Mouse (Mus musculus) erythroblast, embryonic 14.5 days (primary cell): ENCODE measurements at regions not wholly inside any gene's neighbourhood (a gene's known extent, or its start where the extent isn't known, plus 50 kb on each side); places are given as distances from the start of the nearest gene placed in this dataset.
A peak's percentile ranks its signal among the peaks of the same experiment; 100 is the strongest.

Source experiments
- H3K27me3 ChIP-seq: 2 replicates; pipeline ENCODE4 v1.6.1; 2012; ENCODE audit warnings: inconsistent platforms; ENCODE audit not compliant: control insufficient read depth
- H3K36me3 ChIP-seq: 2 replicates; pipeline ENCODE4 v1.6.1; 2012; ENCODE audit warnings: mild to moderate bottlenecking, inconsistent platforms; ENCODE audit not compliant: control insufficient read depth
- H3K4me1 ChIP-seq: 2 replicates; pipeline ENCODE4 v1.6.1; 2012; ENCODE audit warnings: inconsistent platforms; ENCODE audit not compliant: control insufficient read depth
- H3K4me3 ChIP-seq: replicated peaks from 2 replicates; pipeline ENCODE3; 2012; ENCODE audit warnings: moderate library complexity, mild to moderate bottlenecking, inconsistent platforms
- H3K9me3 ChIP-seq: 2 replicates; pipeline ENCODE4 v1.6.1; 2012; ENCODE audit warnings: low read length, inconsistent platforms, mixed read lengths; ENCODE audit not compliant: control insufficient read depth
- GATA1 ChIP-seq: IDR thresholded peaks from 2 replicates; pipeline ENCODE4 v1.6.1; 2012; ENCODE audit warnings: low read length, inconsistent platforms, mixed read lengths
- TAL1 ChIP-seq: IDR thresholded peaks from 3 replicates; pipeline ENCODE4 v1.6.1; 2012; ENCODE audit warnings: low read length, inconsistent platforms, mixed read lengths

GRCm38 (mm10) chr11:84760622-84761196, 58.6 kb downstream of the Mrm1 start:
- TF ChIP-seq TAL1 (no peak), GATA1 (no peak)
- Histone ChIP-seq H3K4me1 (no peaks in the 10 kb centered on the region), H3K9me3 (no peaks in the 10 kb centered on the region), H3K4me3 (no peak overlapping the region), H3K27me3 (peaks cover 30% of the 10 kb centered on the region), H3K36me3 (no peaks in the 10 kb centered on the region)

- peaks cover 19% of the 10 kb centered on the region for H3K27me3 ChIP-seq
These were observed 59.8 kb downstream of the Mrm1 start for GRCm38 (mm10) chr11:84759478-84759986.

GRCm38 (mm10) chr11:84752007-84752406, 67.3 kb downstream of the Mrm1 start:
- TF ChIP-seq TAL1 (no peak), GATA1 (no peak)
- H3K36me3 ChIP-seq = no peaks in the 10 kb centered on the region

More at GRCm38 (mm10) chr11:84759478-84759986, 59.8 kb downstream of the Mrm1 start:
- Histone ChIP-seq H3K36me3 (no peaks in the 10 kb centered on the region), H3K4me1 (no peaks in the 10 kb centered on the region), H3K4me3 (no peak overlapping the region), H3K9me3 (no peaks in the 10 kb centered on the region)
- TF ChIP-seq GATA1 (no peak), TAL1 (no peak)

GRCm38 (mm10) chr11:84749490-84750349, 69.6 kb downstream of the Mrm1 start:
- peaks cover 15% of the 10 kb centered on the region for H3K27me3 ChIP-seq

More at GRCm38 (mm10) chr11:84752007-84752406, 67.3 kb downstream of the Mrm1 start:
- Histone ChIP-seq H3K4me3 (no peak overlapping the region), H3K4me1 (no peaks in the 10 kb centered on the region; the same call in 1 of the 2 replicates), H3K27me3 (peaks cover 13% of the 10 kb centered on the region), H3K9me3 (no peaks in the 10 kb centered on the region)

GRCm38 (mm10) chr11:84738769-84739589, 80.3 kb downstream of the Mrm1 start:
- TF ChIP-seq GATA1 = no peak
- TF ChIP-seq TAL1 = no peak
- Histone ChIP-seq H3K27me3 (peaks cover 38% of the 10 kb centered on the region), H3K9me3 (peaks cover 5% of the 10 kb centered on the region; the same call in 1 of the 2 replicates), H3K4me3 (no peak overlapping the region), H3K36me3 (no peaks in the 10 kb centered on the region), H3K4me1 (no peaks in the 10 kb centered on the region)

More at GRCm38 (mm10) chr11:84749490-84750349, 69.6 kb downstream of the Mrm1 start:
- H3K36me3 ChIP-seq = no peaks in the 10 kb centered on the region
- H3K4me1 ChIP-seq = no peaks in the 10 kb centered on the region; the same call in 1 of the 2 replicates
- TF ChIP-seq GATA1 = no peak
- no peak for TF ChIP-seq TAL1
- no peak overlapping the region for H3K4me3 ChIP-seq
- H3K9me3 ChIP-seq = no peaks in the 10 kb centered on the region

- TF ChIP-seq GATA1 (no peak), TAL1 (no peak)
- H3K36me3 ChIP-seq = no peaks in the 10 kb centered on the region
- H3K4me1 ChIP-seq = no peaks in the 10 kb centered on the region
- peaks cover 35% of the 10 kb centered on the region for H3K27me3 ChIP-seq
- no peak overlapping the region for H3K4me3 ChIP-seq
- H3K9me3 ChIP-seq = no peaks in the 10 kb centered on the region
These were observed 81.2 kb downstream of the Mrm1 start for GRCm38 (mm10) chr11:84738128-84738527.

GRCm38 (mm10) chr11:84731890-84732289, 87.4 kb downstream of the Mrm1 start:
- TF ChIP-seq TAL1 = no peak
- no peak for TF ChIP-seq GATA1
- Histone ChIP-seq H3K36me3 (no peaks in the 10 kb centered on the region), H3K4me1 (no peaks in the 10 kb centered on the region; the same call in 1 of the 2 replicates), H3K4me3 (no peak overlapping the region), H3K27me3 (peaks cover 15% of the 10 kb centered on the region), H3K9me3 (no peaks in the 10 kb centered on the region)

- no peak for TF ChIP-seq GATA1
- TF ChIP-seq TAL1 = no peak
- peaks cover 18% of the 10 kb centered on the region for H3K27me3 ChIP-seq
- peaks cover 13% of the 10 kb centered on the region for H3K4me1 ChIP-seq
These were observed 89.1 kb downstream of the Mrm1 start for GRCm38 (mm10) chr11:84730218-84730617.

GRCm38 (mm10) chr11:84729189-84729588, 90.1 kb downstream of the Mrm1 start:
- H3K4me1 ChIP-seq = peaks cover 23% of the 10 kb centered on the region
- no peaks in the 10 kb centered on the region for H3K36me3 ChIP-seq
- H3K9me3 ChIP-seq = no peaks in the 10 kb centered on the region
- no peak overlapping the region for H3K4me3 ChIP-seq
- H3K27me3 ChIP-seq = peaks cover 14% of the 10 kb centered on the region
- 0 out of 2 replicates have a peak, but pooled peaks have one; percentile 1 for TF ChIP-seq GATA1
- TF ChIP-seq TAL1 = no peak

More at GRCm38 (mm10) chr11:84730218-84730617, 89.1 kb downstream of the Mrm1 start:
- Histone ChIP-seq H3K4me3 (no peak overlapping the region), H3K9me3 (no peaks in the 10 kb centered on the region), H3K36me3 (no peaks in the 10 kb centered on the region)
